Mouse (Mus musculus) midbrain, embryonic 13.5 days (tissue): ENCODE results near the gene Gm9602. TPM values are rescaled to one million over a fixed set of nuclear protein-coding genes. Genes with fewer than 3 reads are reported as not detected.
"Not testable (repeated sequence)": the region's sequence is repeated elsewhere in the genome, so short reads cannot be mapped to it uniquely, and the experiment has no call there.

Experiments used
- ATAC-seq: fragments of 200-750 bp; cut with Nextera tagmentation; 2 replicates; pipeline ENCODE4 v1.8.0; 2017; ENCODE audit warnings: mild to moderate bottlenecking, moderate TSS enrichment, moderate library complexity
- H3K27ac ChIP-seq: fragments of 300-500 bp; sonication (generic); 2 replicates; pipeline ENCODE4 v1.5.1; 2015; ENCODE audit warnings: inconsistent platforms, mild to moderate bottlenecking, moderate library complexity
- H3K27me3 ChIP-seq: fragments of 300-500 bp; sonication (generic); 2 replicates; pipeline ENCODE4 v1.6.1; 2015; ENCODE audit warnings: mild to moderate bottlenecking, inconsistent platforms
- H3K36me3 ChIP-seq: fragments of 300-500 bp; sonication (generic); 2 replicates; pipeline ENCODE4 v1.6.1; 2015; ENCODE audit warnings: mild to moderate bottlenecking, inconsistent platforms
- H3K4me1 ChIP-seq: fragments of 300-500 bp; sonication (generic); replicated peaks from 2 replicates; pipeline ENCODE4 v1.6.1; 2015; ENCODE audit warnings: inconsistent platforms
- H3K4me2 ChIP-seq: fragments of 300-500 bp; sonication (generic); replicated peaks from 2 replicates; pipeline ENCODE4 v1.6.1; 2015; ENCODE audit warnings: moderate library complexity, mild to moderate bottlenecking, inconsistent platforms
- H3K4me3 ChIP-seq: fragments of 300-500 bp; sonication (generic); replicated peaks from 2 replicates; pipeline ENCODE4 v1.5.1; 2015; ENCODE audit warnings: mild to moderate bottlenecking, inconsistent platforms
- H3K9ac ChIP-seq: fragments of 300-500 bp; sonication (generic); replicated peaks from 2 replicates; pipeline ENCODE4 v1.6.1; 2015; ENCODE audit warnings: mild to moderate bottlenecking, inconsistent platforms
- H3K9me3 ChIP-seq: fragments of 300-500 bp; sonication (generic); 2 replicates; pipeline ENCODE4 v1.6.1; 2016; ENCODE audit warnings: mild to moderate bottlenecking, inconsistent platforms
- WGBS: fragments of 180-500 bp; shearing (Covaris S2); methylation state at CpG from one replicate; pipeline ENCODE4 v1.1.7; 2015; 5-methylcytosine and 5-hydroxymethylcytosine counted together
- polyA plus RNA-seq: library from polyadenylated mRNA; unstranded; fragments of >200 nt; fragmentation: Nextera tagmentation; extraction: Ambion mirVana; gene quantifications from 2 replicates; pipeline ENCODE4 v1.2.1, GENCODE M21; 2015

The Gm9602 gene
- not detected in 2 replicates for polyA plus RNA-seq

DNA sequence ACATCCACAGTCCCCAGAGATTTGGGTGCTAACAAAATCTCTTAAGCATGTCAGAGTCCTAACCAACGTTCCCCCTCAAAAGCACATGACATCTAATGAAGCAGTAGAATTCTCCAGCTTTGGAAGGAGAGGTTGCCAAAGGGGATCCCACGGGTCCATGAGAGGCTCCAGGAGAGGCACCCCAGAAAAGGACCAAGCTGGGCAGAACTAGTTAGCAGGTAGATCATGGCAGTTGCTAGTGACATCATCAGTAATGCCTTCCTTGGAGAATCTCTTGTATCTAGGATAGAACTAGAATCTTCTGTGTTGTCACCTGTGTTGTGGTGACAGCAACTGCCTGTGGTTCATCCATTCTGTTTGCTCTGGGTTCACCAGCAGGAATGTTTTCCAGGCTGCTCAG is at the start of gene Gm9602:
Gene Gm9602, plus strand, starts transcription at position 301 of the 400 bp plus-strand sequence.
- not testable (repeated sequence) for H3K9ac ChIP-seq, H3K4me1 ChIP-seq, H3K9me3 ChIP-seq, ATAC-seq, H3K4me2 ChIP-seq, H3K4me3 ChIP-seq, H3K27me3 ChIP-seq, H3K36me3 ChIP-seq, H3K27ac ChIP-seq
- WGBS = 85% methylated on average over 1 of the region's 2 CpGs

DNA sequence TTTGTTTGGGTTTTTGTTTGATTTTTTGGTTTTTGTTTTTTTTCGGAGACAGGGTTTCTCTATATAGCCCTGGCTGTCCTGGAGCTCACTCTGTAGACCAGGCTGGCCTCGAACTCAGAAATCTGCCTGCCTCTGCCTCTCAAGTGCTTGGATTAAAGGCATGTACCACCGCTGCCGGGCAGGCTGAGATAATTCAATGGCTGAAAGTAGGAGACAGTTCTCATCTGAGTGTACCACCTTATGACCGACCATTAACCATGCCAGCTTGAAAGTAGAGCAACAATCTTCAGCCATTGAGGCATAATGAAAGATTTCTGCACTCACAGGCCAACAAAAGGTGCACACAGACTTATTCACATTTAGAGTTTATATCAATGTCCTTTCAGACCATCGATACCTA is 30.3 kb downstream of the Gm9602 start:
- not testable (repeated sequence) for H3K36me3 ChIP-seq, H3K4me1 ChIP-seq, ATAC-seq, H3K27ac ChIP-seq, H3K4me2 ChIP-seq, H3K4me3 ChIP-seq, H3K9me3 ChIP-seq, H3K9ac ChIP-seq, H3K27me3 ChIP-seq
- WGBS = 89% methylated on average over 6 of the region's 6 CpGs

DNA sequence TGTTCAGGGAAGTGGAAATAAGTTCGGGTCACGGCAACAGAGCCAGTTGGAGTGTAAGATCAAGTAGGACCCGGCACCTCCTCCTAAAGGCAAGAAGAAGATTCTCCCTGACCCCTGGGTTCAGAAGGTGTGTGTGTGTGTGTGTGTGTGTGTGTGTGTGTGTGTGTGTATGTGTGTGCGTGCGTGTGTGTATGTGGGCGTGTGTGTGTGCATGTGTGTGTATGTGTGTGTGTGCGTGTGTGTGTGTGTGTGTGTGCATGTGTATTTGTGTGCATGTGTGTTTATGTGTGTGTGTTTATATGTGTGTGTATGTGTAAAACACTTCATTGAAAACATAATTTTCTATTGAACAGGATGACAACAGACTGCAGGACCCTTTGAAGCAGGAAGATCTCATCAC is 45.8 kb downstream of the Gm9602 start:
- not testable (repeated sequence) for ATAC-seq, H3K27me3 ChIP-seq, H3K4me2 ChIP-seq, H3K36me3 ChIP-seq, H3K9ac ChIP-seq, H3K9me3 ChIP-seq, H3K4me3 ChIP-seq, H3K4me1 ChIP-seq, H3K27ac ChIP-seq
- WGBS = 89% methylated on average over 4 of the region's 7 CpGs

Other genes starting within 250 kb of the Gm9602 start
- gene Gm3047, start 220.9 kb upstream of the Gm9602 start, polyA plus RNA-seq = not detected in 2 replicates
- gene Gm8159, start 144.0 kb upstream of the Gm9602 start, polyA plus RNA-seq = not detected in 2 replicates
- 0.27 and 0.46 TPM in 2 replicates for gene Gm3239, start 112.1 kb upstream of the Gm9602 start, polyA plus RNA-seq
- not detected in 2 replicates for gene Gm7876, start 67.1 kb upstream of the Gm9602 start, polyA plus RNA-seq
- 1.7 and 2.5 TPM in 2 replicates for gene Gm3252, start 49.6 kb upstream of the Gm9602 start, polyA plus RNA-seq
- gene Gm3269, start 61.8 kb downstream of the Gm9602 start, polyA plus RNA-seq = not detected in 2 replicates
- 1.7 and 2.7 TPM in 2 replicates for gene Gm3264, start 79.2 kb downstream of the Gm9602 start, polyA plus RNA-seq
- gene Gm3278, start 116.1 kb downstream of the Gm9602 start, polyA plus RNA-seq = 0.13 TPM in 1 of 2 replicates, not detected in the other
- not detected in 2 replicates for gene Gm8297, start 207.6 kb downstream of the Gm9602 start, polyA plus RNA-seq
- not detected in 2 replicates for gene Gm3298, start 239.6 kb downstream of the Gm9602 start, polyA plus RNA-seq